Mouse (Mus musculus) embryonic facial prominence, embryonic 10.5 days (tissue): ENCODE data around the gene Slfn4. TPM values are rescaled to one million over a fixed set of nuclear protein-coding genes. Genes with fewer than 3 reads are reported as not detected.
"Not testable (repeated sequence)": the region's sequence is repeated elsewhere in the genome, so short reads cannot be mapped to it uniquely, and the experiment has no call there.

Source experiments
- DNase-seq: peaks from one replicate; pipeline ENCODE4 v3.0.0-alpha.2; 2017; ENCODE audit warnings: low spot score
- H3K27ac ChIP-seq: fragments of 300-500 bp; sonication (generic); replicated peaks from 2 replicates; pipeline ENCODE4 v1.5.1; 2016; ENCODE audit warnings: mild to moderate bottlenecking
- H3K27me3 ChIP-seq: fragments of 300-500 bp; sonication (generic); replicated peaks from 2 replicates; pipeline ENCODE4 v1.6.1; 2016; ENCODE audit warnings: low read depth, mild to moderate bottlenecking; ENCODE audit not compliant: poor library complexity, severe bottlenecking
- H3K36me3 ChIP-seq: fragments of 300-500 bp; sonication (generic); replicated peaks from 2 replicates; pipeline ENCODE4 v1.6.1; 2016; ENCODE audit warnings: mild to moderate bottlenecking, moderate library complexity
- H3K4me1 ChIP-seq: fragments of 300-500 bp; sonication (generic); 2 replicates; pipeline ENCODE4 v1.6.1; 2016
- H3K4me3 ChIP-seq: fragments of 300-500 bp; sonication (generic); 2 replicates; pipeline ENCODE4 v1.5.1; 2016; ENCODE audit warnings: mild to moderate bottlenecking, moderate library complexity
- H3K9me3 ChIP-seq: fragments of 300-500 bp; sonication (generic); 2 replicates; pipeline ENCODE4 v1.6.1; 2016; ENCODE audit warnings: mild to moderate bottlenecking
- WGBS: fragments of 180-500 bp; shearing (Covaris S2); methylation state at CpG from one replicate; pipeline ENCODE4 v1.1.7; 2016; 5-methylcytosine and 5-hydroxymethylcytosine counted together
- polyA plus RNA-seq: library from polyadenylated mRNA; unstranded; fragments of >200 nt; fragmentation: Nextera tagmentation; extraction: Ambion mirVana; gene quantifications from 2 replicates; pipeline ENCODE4 v1.2.1, GENCODE M21; 2016

Slfn4 gene
- polyA plus RNA-seq = not detected in 2 replicates

DNA sequence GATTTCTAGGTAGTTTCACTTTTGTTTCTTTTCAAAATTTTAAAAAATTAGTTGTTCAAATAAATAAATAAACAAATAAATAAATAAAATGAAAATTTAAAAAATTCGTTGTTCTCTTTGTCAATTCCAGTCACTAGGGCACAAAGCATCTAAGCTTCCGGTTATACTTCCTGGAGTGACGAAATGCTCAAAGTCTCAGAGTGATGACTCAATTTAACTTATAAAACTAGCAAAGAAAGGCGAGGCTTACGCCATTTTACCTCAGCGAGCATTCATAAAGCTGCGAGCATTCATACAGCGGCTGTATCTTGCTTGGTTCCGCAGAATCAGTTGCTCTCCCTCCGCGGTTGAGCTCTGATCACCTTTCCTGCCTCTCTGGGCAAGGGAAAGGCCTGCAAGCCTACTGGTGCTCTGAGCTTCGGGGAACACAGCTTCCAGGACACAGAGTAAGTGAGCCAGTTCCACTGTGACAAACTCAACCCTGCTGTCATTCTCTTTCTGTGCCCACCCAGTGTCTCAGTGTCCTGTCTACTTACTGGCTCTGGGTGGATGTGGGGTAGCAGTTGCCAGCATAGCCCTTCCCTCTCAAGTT lies at the start of gene Slfn4:
Gene Slfn4 (plus strand): TSS at position 239 of the 592 bp plus-strand sequence.
- 90% methylated on average over 12 of the region's 12 CpGs for WGBS
- Histone ChIP-seq H3K9me3 (no peaks in the 10 kb centered on the region), H3K36me3 (no peaks in the 10 kb centered on the region), H3K4me1 (no peaks in the 10 kb centered on the region), H3K27me3 (no peaks in the 10 kb centered on the region), H3K27ac (no peak within 1 kb of the TSS), H3K4me3 (no peak within 1 kb of the TSS)
- DNase-seq = no peak

DNA sequence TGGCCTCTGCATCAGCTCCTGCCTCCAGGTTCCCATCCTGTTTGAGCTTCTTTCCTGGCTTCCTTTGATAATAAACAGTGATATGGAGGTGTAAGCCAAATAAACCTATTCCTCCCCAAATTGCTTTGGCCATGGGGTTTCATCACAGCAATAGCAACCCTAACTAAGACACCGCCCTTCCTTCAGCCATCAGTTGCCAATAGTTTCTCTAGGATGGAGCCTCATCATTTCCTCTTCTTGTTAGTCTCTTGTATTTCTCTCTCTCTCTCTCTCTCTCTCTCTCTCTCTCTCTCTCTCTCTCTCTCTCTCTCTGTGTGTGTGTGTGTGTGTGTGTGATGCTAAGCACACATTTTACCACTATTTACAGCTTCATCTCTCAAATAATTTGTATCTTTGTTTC lies 49.4 kb upstream of the Slfn4 start:
- not testable (repeated sequence) for H3K4me3 ChIP-seq, H3K9me3 ChIP-seq, DNase-seq, H3K27me3 ChIP-seq, H3K4me1 ChIP-seq, H3K27ac ChIP-seq, H3K36me3 ChIP-seq
- WGBS = 100% methylated on average over 1 of the region's 1 CpGs

DNA sequence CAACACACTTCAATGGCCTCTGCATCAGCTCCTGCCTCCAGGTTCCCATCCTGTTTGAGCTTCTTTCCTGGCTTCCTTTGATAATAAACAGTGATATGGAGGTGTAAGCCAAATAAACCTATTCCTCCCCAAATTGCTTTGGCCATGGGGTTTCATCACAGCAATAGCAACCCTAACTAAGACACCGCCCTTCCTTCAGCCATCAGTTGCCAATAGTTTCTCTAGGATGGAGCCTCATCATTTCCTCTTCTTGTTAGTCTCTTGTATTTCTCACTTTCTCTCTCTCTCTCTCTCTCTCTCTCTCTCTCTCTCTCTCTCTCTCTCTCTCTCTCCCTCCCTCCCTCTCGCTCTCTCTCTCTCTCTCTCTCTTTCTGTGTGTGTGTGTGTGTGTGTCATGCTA lies 37.7 kb upstream of the Slfn4 start:
- H3K4me3 ChIP-seq, H3K9me3 ChIP-seq, H3K4me1 ChIP-seq, DNase-seq, H3K27ac ChIP-seq, H3K36me3 ChIP-seq, H3K27me3 ChIP-seq: not testable (repeated sequence)
- WGBS = 94% methylated on average over 1 of the region's 2 CpGs

DNA sequence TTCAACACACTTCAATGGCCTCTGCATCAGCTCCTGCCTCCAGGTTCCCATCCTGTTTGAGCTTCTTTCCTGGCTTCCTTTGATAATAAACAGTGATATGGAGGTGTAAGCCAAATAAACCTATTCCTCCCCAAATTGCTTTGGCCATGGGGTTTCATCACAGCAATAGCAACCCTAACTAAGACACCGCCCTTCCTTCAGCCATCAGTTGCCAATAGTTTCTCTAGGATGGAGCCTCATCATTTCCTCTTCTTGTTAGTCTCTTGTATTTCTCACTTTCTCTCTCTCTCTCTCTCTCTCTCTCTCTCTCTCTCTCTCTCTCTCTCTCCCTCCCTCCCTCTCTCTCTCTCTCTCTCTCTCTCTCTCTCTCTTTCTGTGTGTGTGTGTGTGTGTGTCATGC lies 26.0 kb upstream of the Slfn4 start:
- H3K36me3 ChIP-seq, H3K27ac ChIP-seq, H3K4me3 ChIP-seq, DNase-seq, H3K27me3 ChIP-seq, H3K9me3 ChIP-seq, H3K4me1 ChIP-seq: not testable (repeated sequence)
- WGBS = no CpG with 5 or more reads among the region's 1 CpGs

- H3K27ac ChIP-seq = no peak within 1 kb of the TSS
- no peaks in the 10 kb centered on the region for H3K9me3 ChIP-seq
- no peaks in the 10 kb centered on the region for H3K36me3 ChIP-seq
- no peak within 1 kb of the TSS for H3K4me3 ChIP-seq
- peak; percentile 18 for DNase-seq
- 0 out of 2 replicates have a peak, but pooled peaks cover 7% of the 10 kb centered on the region for H3K4me1 ChIP-seq
- H3K27me3 ChIP-seq = no peaks in the 10 kb centered on the region
- 69% methylated on average over 12 of the region's 12 CpGs for whole genome bisulfite sequencing
Measured at GRCm38 (mm10) chr11:83191134-83191893, 16.3 kb downstream of the Slfn4 start, which contains the start of gene Slfn3. Gene Slfn3, plus strand, starts transcription at chr11:83191330.

- H3K27me3 ChIP-seq = no peaks in the 10 kb centered on the region
- H3K36me3 ChIP-seq = no peaks in the 10 kb centered on the region
- WGBS = 59% methylated on average over 3 of the region's 3 CpGs
- no peaks in the 10 kb centered on the region for H3K9me3 ChIP-seq
- H3K27ac ChIP-seq = no peak overlapping the region
- no peak for DNase-seq
- H3K4me1 ChIP-seq = 0 out of 2 replicates have a peak, but pooled peaks cover 7% of the 10 kb centered on the region
- no peak overlapping the region for H3K4me3 ChIP-seq
Measured at GRCm38 (mm10) chr11:83192001-83192400, 17.0 kb downstream of the Slfn4 start.

DNA sequence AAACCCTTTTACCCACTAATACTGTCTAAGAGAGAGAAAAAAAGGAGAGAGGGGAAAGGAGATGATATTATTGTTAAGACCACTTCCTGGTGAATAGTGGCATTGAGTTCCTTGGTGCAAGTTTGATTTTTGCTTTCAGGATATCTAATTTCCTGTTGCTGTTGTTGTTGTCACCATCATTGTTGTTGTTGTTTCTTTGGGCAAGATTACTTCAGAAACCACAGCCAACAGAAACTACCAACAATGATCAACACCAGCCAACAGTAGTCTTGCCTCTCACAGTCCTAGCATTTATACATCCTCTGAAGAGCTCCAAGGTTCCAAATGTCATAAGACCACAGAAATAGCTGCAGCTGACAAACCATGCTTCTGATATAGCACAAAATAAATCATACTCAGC lies 30.0 kb downstream of the Slfn4 start:
- no peak for DNase-seq
- no peaks in the 10 kb centered on the region for H3K4me1 ChIP-seq
- no peak overlapping the region for H3K27ac ChIP-seq

GRCm38 (mm10) chr11:83216119-83216518 lies 41.1 kb downstream of the Slfn4 start:
- no peak for DNase-seq
- H3K27me3 ChIP-seq = no peaks in the 10 kb centered on the region
- 80% methylated on average over 1 of the region's 1 CpGs for WGBS
- no peak overlapping the region for H3K27ac ChIP-seq
- H3K9me3 ChIP-seq = no peaks in the 10 kb centered on the region
- H3K36me3 ChIP-seq = no peaks in the 10 kb centered on the region
- no peaks in the 10 kb centered on the region for H3K4me1 ChIP-seq
- H3K4me3 ChIP-seq = no peak overlapping the region

More for the DNA sequence above, 30.0 kb downstream of the Slfn4 start:
- H3K9me3 ChIP-seq = no peaks in the 10 kb centered on the region
- H3K36me3 ChIP-seq = no peaks in the 10 kb centered on the region
- H3K4me3 ChIP-seq = no peak overlapping the region
- no peaks in the 10 kb centered on the region for H3K27me3 ChIP-seq

- no peaks in the 10 kb centered on the region for H3K9me3 ChIP-seq
- 87% methylated on average over 1 of the region's 1 CpGs for whole genome bisulfite sequencing
Measured at GRCm38 (mm10) chr11:83221328-83221877, 46.4 kb downstream of the Slfn4 start.

GRCm38 (mm10) chr11:83223367-83223766 lies 48.4 kb downstream of the Slfn4 start:
- Histone ChIP-seq H3K4me3 (no peak overlapping the region), H3K36me3 (no peaks in the 10 kb centered on the region), H3K27ac (no peak overlapping the region), H3K9me3 (no peaks in the 10 kb centered on the region), H3K4me1 (no peaks in the 10 kb centered on the region), H3K27me3 (no peaks in the 10 kb centered on the region)
- WGBS = 85% methylated on average over 7 of the region's 7 CpGs
- no peak for DNase-seq

More at GRCm38 (mm10) chr11:83221328-83221877, 46.4 kb downstream of the Slfn4 start:
- no peaks in the 10 kb centered on the region for H3K4me1 ChIP-seq
- H3K27ac ChIP-seq = no peak overlapping the region
- DNase-seq = no peak
- H3K36me3 ChIP-seq = no peaks in the 10 kb centered on the region
- H3K4me3 ChIP-seq = no peak overlapping the region
- H3K27me3 ChIP-seq = no peaks in the 10 kb centered on the region

DNA sequence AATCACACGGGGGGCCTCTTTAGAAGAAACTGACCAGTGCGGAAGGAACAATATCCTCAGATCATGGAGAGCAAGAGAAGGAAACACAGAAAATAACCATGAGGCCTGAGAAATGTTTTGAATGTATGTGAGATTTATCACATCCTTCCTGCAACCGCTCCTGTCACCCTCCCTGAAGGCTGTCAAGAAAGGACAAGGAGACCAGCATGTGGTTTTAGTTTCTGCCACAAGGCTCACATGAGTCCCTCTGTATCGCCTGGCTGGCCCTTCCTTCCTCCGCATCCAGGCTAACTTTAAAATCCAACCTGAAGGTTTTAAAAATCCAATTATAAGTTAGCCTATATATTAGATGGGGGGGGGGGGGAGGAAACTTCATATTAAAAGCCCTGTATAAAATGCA lies 48.8 kb downstream of the Slfn4 start:
- H3K4me1 ChIP-seq, H3K27ac ChIP-seq, H3K27me3 ChIP-seq, DNase-seq, H3K36me3 ChIP-seq, H3K9me3 ChIP-seq, H3K4me3 ChIP-seq: not testable (repeated sequence)
- 83% methylated on average over 5 of the region's 5 CpGs for WGBS

DNA sequence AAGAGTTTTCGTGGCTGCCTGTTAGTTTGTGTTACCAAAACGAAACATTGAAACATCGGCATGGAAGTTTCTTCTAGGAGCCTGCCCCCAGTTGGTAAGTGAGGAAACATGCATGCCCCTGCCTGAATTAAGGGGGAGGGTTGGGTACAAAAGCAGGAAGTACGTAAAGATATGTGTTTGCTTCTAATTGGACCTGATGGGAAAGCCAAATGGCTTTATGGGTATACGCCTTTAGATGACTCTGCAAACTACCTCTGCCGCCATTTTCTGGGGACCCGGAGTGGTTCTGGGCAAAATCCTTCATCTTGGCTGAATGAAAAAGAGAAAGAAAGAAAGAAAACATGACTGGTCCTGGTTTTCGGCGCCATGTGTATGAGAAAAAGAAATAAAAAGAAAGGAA lies 49.2 kb downstream of the Slfn4 start:
- DNase-seq = no peak
- Histone ChIP-seq H3K4me3 (no peak overlapping the region), H3K36me3 (no peaks in the 10 kb centered on the region), H3K9me3 (no peaks in the 10 kb centered on the region), H3K27me3 (no peaks in the 10 kb centered on the region), H3K4me1 (no peaks in the 10 kb centered on the region), H3K27ac (no peak overlapping the region)
- WGBS = 87% methylated on average over 9 of the region's 9 CpGs

DNA sequence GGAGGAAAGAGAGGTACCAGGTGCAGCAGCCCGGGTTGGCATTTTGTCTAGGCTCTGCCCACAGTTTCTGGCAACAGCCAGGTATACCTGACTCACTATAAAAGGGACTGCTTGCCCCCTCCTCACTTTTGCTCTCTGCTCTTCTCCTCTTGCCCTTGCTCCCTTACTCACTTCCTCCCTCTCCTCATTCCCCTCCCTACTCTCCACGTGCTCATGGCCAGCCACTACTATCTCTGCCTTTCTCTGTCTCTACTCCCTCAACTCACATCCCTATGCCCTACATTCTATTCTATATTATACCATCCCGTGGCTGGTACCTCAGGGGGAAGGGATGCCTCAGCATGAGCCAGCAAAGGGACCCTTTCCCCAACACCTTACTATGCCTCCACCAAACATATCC lies 49.8 kb downstream of the Slfn4 start:
- no peaks in the 10 kb centered on the region for H3K36me3 ChIP-seq
- 73% methylated on average over 3 of the region's 3 CpGs for WGBS
- no peak overlapping the region for H3K4me3 ChIP-seq
- no peak for DNase-seq
- no peaks in the 10 kb centered on the region for H3K27me3 ChIP-seq
- H3K27ac ChIP-seq = no peak overlapping the region
- no peaks in the 10 kb centered on the region for H3K9me3 ChIP-seq
- H3K4me1 ChIP-seq = no peaks in the 10 kb centered on the region
